Mouse (Mus musculus): ENCODE data around the gene Birc2. TPM values are rescaled to one million over a fixed set of nuclear protein-coding genes. Genes with fewer than 3 reads are reported as not detected.
A peak's percentile ranks its signal among the peaks of the same experiment; 100 is the strongest.

Gene Birc2
- total and polyA plus RNA-seq, 3 experiments: 29.6 to 33.0 TPM; not detected in 1

DNA sequence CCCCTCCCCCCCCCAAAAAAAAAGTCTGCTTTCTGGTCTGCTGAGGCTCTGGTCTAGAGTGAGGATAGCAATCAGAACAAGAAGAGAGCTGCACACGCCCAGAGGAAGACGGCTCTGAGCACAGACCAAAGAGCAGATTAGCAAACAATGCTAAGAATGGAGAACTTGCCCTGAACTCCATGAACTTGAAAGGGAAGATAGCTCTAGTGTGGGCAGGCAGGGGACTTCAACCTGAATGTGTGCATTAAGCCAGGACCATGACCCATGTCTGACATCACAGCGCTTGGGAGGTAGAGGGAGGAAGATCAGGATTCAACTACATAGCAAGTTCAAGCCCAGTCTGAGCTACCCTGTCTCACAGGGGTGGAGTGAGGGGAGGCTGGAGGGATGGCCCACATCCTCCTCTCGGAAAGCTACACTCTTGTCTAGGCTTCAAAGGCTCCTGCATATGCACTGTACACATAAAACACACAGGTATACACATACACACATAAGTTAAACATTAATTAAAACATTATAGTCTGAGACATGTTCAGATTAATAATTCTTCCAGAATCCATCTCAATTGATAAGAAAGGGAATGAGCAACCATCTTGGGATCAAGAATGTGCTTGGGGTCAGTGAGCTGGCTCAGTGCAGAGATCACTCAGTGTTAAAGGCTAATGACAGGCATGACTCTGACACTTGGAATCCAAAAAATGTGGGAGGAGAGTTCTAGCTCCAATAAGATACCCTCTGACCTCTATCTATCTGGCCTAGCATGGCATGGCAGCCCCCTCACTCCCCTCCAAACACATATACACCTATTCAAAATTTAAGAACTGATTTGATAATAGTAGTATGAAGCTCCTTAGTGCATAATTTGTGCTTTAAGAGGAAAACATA is 15.7 kb upstream of the Birc2 start (continued):
- TF ChIP-seq TBP (IDR thresholded peaks at IDR 0.05; ENCODE audit: low read depth, low read length): no peak
- no peak for TF ChIP-seq CHD2 (IDR thresholded peaks at IDR 0.05; ENCODE audit: low read length)
- no peak for TF ChIP-seq MAFK (IDR thresholded peaks at IDR 0.05; ENCODE audit: borderline replicate concordance, low read depth, low read length)
- peak; percentile 16; the same call in 1 of the 2 replicates for TF ChIP-seq NRF1 (IDR thresholded peaks at IDR 0.05; ENCODE audit: insufficient read depth, low read depth, low read length, poor library complexity, severe bottlenecking)
- TF ChIP-seq TAL1 (IDR thresholded peaks at IDR 0.05; ENCODE audit: low read length): no peak
- 0 out of 2 replicates have a peak, but pooled peaks have one; percentile 16 for TF ChIP-seq RCOR1 (IDR thresholded peaks at IDR 0.05; ENCODE audit: low read depth, low read length)
- TF ChIP-seq CTCF (IDR thresholded peaks at IDR 0.05 in 2 of 3, conservative IDR thresholded peaks at IDR 0.05 in 1 of 3; ENCODE audit: control insufficient read depth in 1 of 3, insufficient read depth in 1 of 3, low read depth in 2 of 3, low read length in 3 of 3, poor library complexity in 1 of 3, severe bottlenecking in 1 of 3): no peak
- TF ChIP-seq SMC3 (IDR thresholded peaks at IDR 0.05; ENCODE audit: low read depth, low read length): peak; percentile 28; the same call in 1 of the 2 replicates
- TF ChIP-seq HCFC1 (IDR thresholded peaks at IDR 0.05; ENCODE audit: low read depth, low read length): no peak
- TF ChIP-seq ZC3H11A (IDR thresholded peaks at IDR 0.05; ENCODE audit: low read depth, low read length): no peak
- no peak for TF ChIP-seq E2F4 (IDR thresholded peaks at IDR 0.05; ENCODE audit: borderline replicate concordance, low read depth, low read length)
- TF ChIP-seq CHD1 (IDR thresholded peaks at IDR 0.05; ENCODE audit: low read depth, low read length): no peak
- no peak for TF ChIP-seq RAD21 (IDR thresholded peaks at IDR 0.05; ENCODE audit: low read depth, low read length)

DNA sequence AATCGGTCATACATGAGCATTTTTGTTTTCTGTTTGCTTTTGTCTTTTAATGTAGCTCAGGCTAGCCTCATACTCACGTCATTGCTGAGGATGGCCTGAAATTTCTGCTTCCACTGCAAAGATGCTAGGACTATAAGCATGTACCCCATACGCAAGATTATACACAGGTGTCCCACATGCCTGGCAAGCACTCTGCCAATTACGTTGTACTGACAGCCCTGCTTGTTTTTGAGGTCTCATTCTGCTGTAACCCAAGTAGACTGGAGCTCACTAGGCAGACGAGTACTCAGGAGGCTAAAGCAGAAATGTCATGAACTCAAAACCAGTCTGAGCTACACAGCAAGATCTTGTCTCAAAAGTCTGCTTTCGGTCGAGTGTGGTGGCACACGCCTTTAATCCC is 15.0 kb upstream of the Birc2 start:
- TF ChIP-seq SIN3A (IDR thresholded peaks at IDR 0.05; ENCODE audit: low read length) (0 out of 2 replicates have a peak, but pooled peaks have one; percentile 6), NELFE (IDR thresholded peaks at IDR 0.05; ENCODE audit: low read depth, low read length) (0 out of 2 replicates have a peak, but pooled peaks have one; percentile 13), KAT2A (conservative IDR thresholded peaks at IDR 0.05; ENCODE audit: low read depth, low read length) (no peak)
- Histone ChIP-seq H3K79me2 (ENCODE audit: control insufficient read depth, insufficient read depth, low read length, poor library complexity) (no peaks in the 10 kb centered on the region), H3K4me3 (ENCODE audit: control insufficient read depth in 1 of 2, insufficient read depth in 1 of 2, low read depth in 2 of 2, low read length in 2 of 2) (no peak overlapping the region), H3K9ac (ENCODE audit: control insufficient read depth, low read depth, low read length, poor library complexity, severe bottlenecking) (no peak overlapping the region), H3K4me1 (ENCODE audit: control insufficient read depth in 1 of 2, insufficient read depth in 2 of 2, low read length in 2 of 2) (peaks cover 0 to 8% of the 10 kb centered on the region in 2 experiments; a peak in 3 of 4 replicates), H3K27ac (ENCODE audit: control insufficient read depth, low read depth, low read length) (no peak overlapping the region; the same call in 1 of the 2 replicates), H3K27me3 (ENCODE audit: control insufficient read depth in 1 of 2, insufficient read depth in 2 of 2, low read length in 2 of 2) (no peaks in the 10 kb centered on the region), H3K36me3 (ENCODE audit: control insufficient read depth in 1 of 2, insufficient read depth in 2 of 2, low read length in 2 of 2) (peaks cover 0 to 5% of the 10 kb centered on the region in 2 experiments; a peak in 2 of 4 replicates), H3K9me3 (replicated peaks; ENCODE audit: insufficient read depth, low read length) (no peaks in the 10 kb centered on the region)
- DNase-seq (ENCODE audit: low read depth, low spot score): peak; percentile 40

DNA sequence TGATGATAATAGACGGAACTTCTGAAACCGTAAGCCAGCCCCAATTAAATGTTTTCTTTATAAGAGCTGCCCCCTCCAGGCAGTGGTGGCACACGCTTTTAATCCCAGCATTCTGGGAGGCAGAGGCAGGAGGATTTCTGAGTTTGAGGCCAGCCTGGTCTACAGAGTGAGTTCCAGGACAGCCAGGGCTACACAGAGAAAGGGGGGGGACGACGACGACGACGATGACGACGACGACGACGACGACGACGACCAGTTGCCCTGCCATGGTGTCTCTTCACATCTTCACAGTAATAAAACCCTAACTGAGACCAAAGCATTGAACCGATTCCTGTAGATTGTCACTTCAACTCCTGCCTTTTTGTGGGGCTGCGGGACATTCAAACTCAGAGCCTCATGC is 11.3 kb upstream of the Birc2 start:
- no peak overlapping the region for H3K27ac ChIP-seq (ENCODE audit: control insufficient read depth, low read depth, low read length)
- H3K4me1 ChIP-seq (ENCODE audit: control insufficient read depth in 1 of 2, insufficient read depth in 2 of 2, low read length in 2 of 2): peaks cover 0 to 8% of the 10 kb centered on the region in 2 experiments; a peak in 3 of 4 replicates
- H3K9ac ChIP-seq (ENCODE audit: control insufficient read depth, low read depth, low read length, poor library complexity, severe bottlenecking): no peak overlapping the region
- H3K36me3 ChIP-seq (ENCODE audit: control insufficient read depth in 1 of 2, insufficient read depth in 2 of 2, low read length in 2 of 2): peaks cover 0 to 5% of the 10 kb centered on the region in 2 experiments; a peak in 2 of 4 replicates
- no peaks in the 10 kb centered on the region for H3K9me3 ChIP-seq (replicated peaks; ENCODE audit: insufficient read depth, low read length)
- no peak overlapping the region for H3K4me3 ChIP-seq (ENCODE audit: control insufficient read depth in 1 of 2, insufficient read depth in 1 of 2, low read depth in 2 of 2, low read length in 2 of 2)
- H3K27me3 ChIP-seq (ENCODE audit: control insufficient read depth in 1 of 2, insufficient read depth in 2 of 2, low read length in 2 of 2): no peaks in the 10 kb centered on the region
- H3K79me2 ChIP-seq (ENCODE audit: control insufficient read depth, insufficient read depth, low read length, poor library complexity): no peaks in the 10 kb centered on the region
- no peak for DNase-seq (ENCODE audit: low read depth, low spot score)
- TF ChIP-seq ZMIZ1 (IDR thresholded peaks at IDR 0.05; ENCODE audit: low read depth, low read length): no peak
- no peak for TF ChIP-seq GATA1 (IDR thresholded peaks at IDR 0.05; ENCODE audit: low read depth, low read length)
- no peak for TF ChIP-seq USF1 (IDR thresholded peaks at IDR 0.05; ENCODE audit: low read depth, low read length)
- no peak for TF ChIP-seq MAX (IDR thresholded peaks at IDR 0.05; ENCODE audit: low read length)
- TF ChIP-seq UBTF (IDR thresholded peaks at IDR 0.05; ENCODE audit: borderline replicate concordance, insufficient read depth, low read depth, low read length): no peak
- TF ChIP-seq POLR2AphosphoS2 (IDR thresholded peaks at IDR 0.05; ENCODE audit: low read length): no peak
- TF ChIP-seq POLR2AphosphoS5 (IDR thresholded peaks at IDR 0.05; ENCODE audit: borderline replicate concordance, low read depth, low read length): no peak
- no peak for TF ChIP-seq E2F4 (IDR thresholded peaks at IDR 0.05; ENCODE audit: borderline replicate concordance, low read depth, low read length)
- TF ChIP-seq JUND (IDR thresholded peaks at IDR 0.05; ENCODE audit: low read depth, low read length): no peak
- no peak for TF ChIP-seq NELFE (IDR thresholded peaks at IDR 0.05; ENCODE audit: low read depth, low read length)
- TF ChIP-seq GABPA (IDR thresholded peaks at IDR 0.05; ENCODE audit: low read depth, low read length): no peak
- TF ChIP-seq NRF1 (IDR thresholded peaks at IDR 0.05; ENCODE audit: insufficient read depth, low read depth, low read length, poor library complexity, severe bottlenecking): no peak
- TF ChIP-seq MAZ (IDR thresholded peaks at IDR 0.05; ENCODE audit: low read depth, low read length): no peak
- no peak for TF ChIP-seq RCOR1 (IDR thresholded peaks at IDR 0.05; ENCODE audit: low read depth, low read length)
- no peak for TF ChIP-seq TCF12 (IDR thresholded peaks at IDR 0.05; ENCODE audit: low read depth, low read length)
- TF ChIP-seq POLR2A (IDR thresholded peaks at IDR 0.05; ENCODE audit: control insufficient read depth in 1 of 2, insufficient read depth in 1 of 2, low read depth in 1 of 2, low read length in 2 of 2, poor library complexity in 1 of 2): no peak
